Mouse (Mus musculus) frontal cortex, adult (tissue): ENCODE measurements around the gene Crot.
"Not testable (repeated sequence)": the region's sequence is repeated elsewhere in the genome, so short reads cannot be mapped to it uniquely, and the experiment has no call there.

Source experiments
- ATAC-seq: cut with Nextera tagmentation; 2 replicates; pipeline ENCODE4 v1.9.2; 2017; ENCODE audit warnings: mild to moderate bottlenecking, moderate library complexity, mixed read lengths; ENCODE audit not compliant: low TSS enrichment

Gene Crot

GRCm38 (mm10) chr5:8996686-8997512 lies at the start of gene Crot:
Gene Crot, minus strand, starts transcription at chr5:8997324.
- peak; percentile 98 for ATAC-seq

- no peak for ATAC-seq
These were observed 48.8 kb upstream of the Crot start for GRCm38 (mm10) chr5:9045904-9046303.

GRCm38 (mm10) chr5:9044821-9045220 lies 47.7 kb upstream of the Crot start:
- ATAC-seq = no peak

GRCm38 (mm10) chr5:9043582-9044267 lies 46.6 kb upstream of the Crot start:
- no peak for ATAC-seq

GRCm38 (mm10) chr5:9042721-9043416 lies 45.7 kb upstream of the Crot start:
- ATAC-seq = peak; percentile 55

- ATAC-seq = no peak
These were observed 43.6 kb upstream of the Crot start for GRCm38 (mm10) chr5:9040665-9041215.

GRCm38 (mm10) chr5:9039978-9040377 lies 42.9 kb upstream of the Crot start:
- ATAC-seq = no peak

GRCm38 (mm10) chr5:9037292-9037691 lies 40.2 kb upstream of the Crot start:
- no peak for ATAC-seq

- no peak for ATAC-seq
These were observed 38.3 kb upstream of the Crot start for GRCm38 (mm10) chr5:9035457-9035856.

- no peak for ATAC-seq
These were observed 37.4 kb upstream of the Crot start for GRCm38 (mm10) chr5:9034535-9034934.

- ATAC-seq = no peak
These were observed 36.7 kb upstream of the Crot start for GRCm38 (mm10) chr5:9033843-9034242.

- no peak for ATAC-seq
These were observed 35.5 kb upstream of the Crot start for GRCm38 (mm10) chr5:9032641-9033040.

- ATAC-seq = no peak
These were observed 35.0 kb upstream of the Crot start for GRCm38 (mm10) chr5:9032101-9032590.

- ATAC-seq = no peak
These were observed 31.2 kb upstream of the Crot start for GRCm38 (mm10) chr5:9028266-9028841.

- peak; percentile 95 for ATAC-seq
These were observed 18.2 kb upstream of the Crot start for GRCm38 (mm10) chr5:9015352-9015751.

- no peak for ATAC-seq
These were observed 17.6 kb upstream of the Crot start for GRCm38 (mm10) chr5:9014774-9015173.

GRCm38 (mm10) chr5:9011374-9011773 lies 14.2 kb upstream of the Crot start:
- peak; percentile 66 for ATAC-seq

GRCm38 (mm10) chr5:9010166-9010565 lies 13.0 kb upstream of the Crot start:
- ATAC-seq = no peak

GRCm38 (mm10) chr5:9006585-9006984 lies 9.5 kb upstream of the Crot start:
- not testable (repeated sequence) for ATAC-seq

- ATAC-seq = not testable (repeated sequence)
These were observed 2.9 kb upstream of the Crot start for GRCm38 (mm10) chr5:9000006-9000405.

GRCm38 (mm10) chr5:8999108-8999507 lies 2.0 kb upstream of the Crot start:
- ATAC-seq = no peak

- peak; percentile 29 for ATAC-seq
These were observed 380 bp upstream of the Crot start for GRCm38 (mm10) chr5:8997513-8997895.
